Mouse (Mus musculus) gastrocnemius, adult 18-20 months (tissue): ENCODE results near the gene Numa1. TPM values are rescaled to one million over a fixed set of nuclear protein-coding genes. Genes with fewer than 3 reads are reported as not detected.
"Not testable (repeated sequence)": the region's sequence is repeated elsewhere in the genome, so short reads cannot be mapped to it uniquely, and the experiment has no call there.

Experiments
- DNase-seq: peaks from one replicate; pipeline ENCODE4 v3.0.0; 2021; ENCODE audit warnings: low spot score
- long read RNA-seq, 2 experiments: library from polyadenylated mRNA; stranded (forward); transcript quantifications; one replicate each; pipeline ENCODE4 v2.0.0; 2021
- total RNA-seq, 2 experiments: library from RNA; stranded (reverse); gene quantifications; 2 replicates each; pipeline ENCODE4 v1.2.3; 2021

The Numa1 gene
- 10 to 100 TPM; 53.5 to 57.4 TPM for total RNA-seq
- long read RNA-seq, experiment 1, transcript Numa1-202 (13 exons, 2,934 nt): major isoform, 8 of 30 reads
- long read RNA-seq, experiment 1, partial matches to known transcripts: 6 of 30 reads
- long read RNA-seq, experiment 1, other reads (novel, unspliced or antisense): 16 of 30 reads
- long read RNA-seq, experiment 2, transcript Numa1-202 (13 exons, 2,934 nt): major isoform, 12 of 26 reads
- long read RNA-seq, experiment 2, partial matches to known transcripts: 4 of 26 reads
- long read RNA-seq, experiment 2, other reads (novel, unspliced or antisense): 10 of 26 reads

DNA sequence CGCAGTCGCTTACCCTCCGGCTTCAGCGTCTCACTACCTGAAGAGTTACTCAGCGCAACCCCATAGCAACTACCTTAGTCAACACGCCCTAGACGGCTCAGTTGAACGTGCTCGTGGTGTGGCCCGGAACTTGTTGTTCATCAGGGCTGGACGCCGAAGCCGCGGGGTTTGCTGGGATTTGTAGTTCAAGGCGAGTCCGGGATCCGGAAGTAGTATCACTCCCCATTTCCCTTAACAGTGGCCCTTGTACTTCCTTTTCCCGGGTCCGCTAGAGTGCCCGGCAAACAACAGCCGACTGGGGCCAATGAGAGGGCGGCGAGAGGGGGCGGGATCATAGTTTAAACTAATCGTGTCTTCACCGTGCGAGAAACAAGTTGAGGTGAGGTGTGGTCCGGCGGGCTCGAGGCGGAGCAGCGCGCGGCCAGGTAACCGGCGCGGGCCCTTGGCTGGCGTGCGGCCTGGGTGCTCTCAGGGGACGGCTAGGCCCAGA, at the start of gene Numa1, which contains the start of gene Lrrc51:
Numa1 (plus strand) TSS at position 361 of the 490 bp plus-strand sequence.
Lrrc51 (minus strand) TSS at position 145 of the 490 bp plus-strand sequence.
- DNase-seq: peak; percentile 98

DNA sequence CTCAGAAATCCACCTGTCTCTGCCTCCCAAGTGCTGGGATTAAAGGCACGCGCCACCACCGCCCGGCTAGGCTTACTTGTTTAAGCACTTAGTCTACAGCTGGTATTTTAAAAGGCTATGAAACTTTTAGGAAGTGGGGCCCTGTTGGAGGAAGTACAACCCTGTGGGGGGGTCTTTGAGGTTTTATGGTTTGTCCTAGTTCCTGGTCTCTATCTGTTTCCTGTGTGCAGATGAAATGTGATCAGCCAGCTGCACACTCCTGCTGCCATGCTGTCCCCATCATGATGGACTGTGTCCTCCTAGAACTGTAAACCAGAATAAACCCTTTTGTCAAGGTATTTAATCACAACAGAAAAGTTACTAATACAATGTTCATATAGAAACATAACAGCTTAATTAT, 49.8 kb upstream of the Numa1 start:
- DNase-seq: no peak

GRCm38 (mm10) chr7:101886274-101886673, 47.6 kb upstream of the Numa1 start:
- DNase-seq: no peak

- no peak for DNase-seq
Measured at GRCm38 (mm10) chr7:101888460-101888859, 45.5 kb upstream of the Numa1 start.

GRCm38 (mm10) chr7:101895695-101896094, 38.2 kb upstream of the Numa1 start:
- DNase-seq: no peak

DNA sequence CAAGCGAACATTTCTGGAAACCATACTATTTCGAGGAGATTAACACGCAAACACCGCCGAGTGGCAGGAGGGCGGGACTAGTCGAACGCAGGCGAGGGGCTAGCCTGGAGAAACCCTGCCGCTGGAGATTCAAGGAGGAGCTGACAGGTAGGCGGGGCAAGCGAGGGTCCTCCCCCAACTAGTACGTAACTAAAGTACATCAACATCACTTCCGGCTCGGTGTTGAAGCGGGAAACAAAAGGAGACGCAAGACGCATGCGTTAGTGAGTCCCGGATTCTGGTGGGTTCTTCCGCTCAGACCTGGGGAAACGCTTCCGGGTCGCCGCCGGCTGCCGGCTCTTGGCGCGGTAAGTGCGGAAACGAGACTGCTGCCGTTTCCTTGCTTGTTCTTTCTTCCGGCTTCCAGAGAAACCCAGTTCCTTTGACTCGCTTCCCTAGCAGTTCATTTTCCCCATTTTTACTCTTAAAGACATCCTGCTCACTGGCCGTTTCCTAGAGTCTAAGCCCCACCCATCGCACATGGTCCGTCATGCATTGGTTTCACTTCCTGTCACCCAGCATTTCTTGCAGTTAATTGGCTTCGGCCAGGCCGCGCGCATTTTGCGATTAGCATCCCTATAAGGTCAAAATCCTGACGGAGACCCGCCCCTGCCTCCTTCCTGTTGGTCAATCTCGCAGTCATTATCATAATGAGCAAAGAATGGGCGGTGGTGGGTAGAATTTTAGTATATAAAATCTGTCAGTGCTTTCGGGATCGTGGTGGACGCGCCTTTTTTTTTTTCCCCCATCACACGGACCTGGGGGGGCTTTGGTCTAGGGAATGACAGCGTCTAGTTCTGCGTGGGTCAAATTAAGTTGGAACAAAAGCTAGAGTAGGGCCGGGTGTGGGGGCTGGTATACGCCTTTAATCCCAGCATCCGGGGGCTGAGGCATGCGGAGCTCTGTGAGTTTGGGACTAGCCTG, 37.5 kb upstream of the Numa1 start:
- DNase-seq: peak; percentile 98

GRCm38 (mm10) chr7:101900331-101901097, 33.4 kb upstream of the Numa1 start:
- DNase-seq: no peak

DNA sequence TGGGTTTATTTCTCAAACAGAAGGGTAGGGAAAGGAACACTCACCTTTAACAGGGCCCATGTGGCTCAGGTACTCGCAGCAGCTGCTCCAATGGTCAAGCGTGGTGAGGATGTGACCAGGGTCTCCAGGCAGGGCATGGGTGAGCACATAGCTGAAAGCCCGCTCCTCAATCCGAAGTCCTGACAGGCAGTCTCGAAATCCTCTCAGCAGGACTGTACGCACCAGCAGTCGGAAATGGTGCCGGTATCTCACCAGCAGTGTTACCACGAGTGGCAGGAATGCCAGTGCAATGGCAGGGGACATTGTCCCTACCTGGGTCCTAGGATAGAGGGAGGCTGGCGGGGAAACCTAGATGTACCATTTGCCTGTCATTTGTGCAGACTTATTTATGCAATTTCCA, 31.9 kb upstream of the Numa1 start:
- DNase-seq: no peak

DNA sequence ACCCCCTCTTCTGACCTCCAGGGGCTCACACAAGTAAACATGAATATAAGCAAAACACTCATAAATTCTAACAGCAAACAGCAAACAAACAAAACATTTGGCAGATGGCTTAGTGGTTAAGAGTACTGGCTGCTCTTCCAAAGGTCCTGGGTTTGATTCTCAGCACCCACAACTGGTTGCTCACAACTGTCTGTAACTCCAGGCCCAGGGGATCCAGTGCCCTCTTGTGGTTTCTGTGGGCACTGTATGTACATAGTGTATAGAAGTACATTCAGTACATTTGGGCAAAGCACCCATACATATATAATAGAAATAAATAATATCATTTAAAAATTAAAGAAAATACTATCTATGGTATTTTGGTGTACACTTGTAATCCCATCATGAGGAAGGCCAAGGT, 31.1 kb upstream of the Numa1 start:
- DNase-seq: no peak

DNA sequence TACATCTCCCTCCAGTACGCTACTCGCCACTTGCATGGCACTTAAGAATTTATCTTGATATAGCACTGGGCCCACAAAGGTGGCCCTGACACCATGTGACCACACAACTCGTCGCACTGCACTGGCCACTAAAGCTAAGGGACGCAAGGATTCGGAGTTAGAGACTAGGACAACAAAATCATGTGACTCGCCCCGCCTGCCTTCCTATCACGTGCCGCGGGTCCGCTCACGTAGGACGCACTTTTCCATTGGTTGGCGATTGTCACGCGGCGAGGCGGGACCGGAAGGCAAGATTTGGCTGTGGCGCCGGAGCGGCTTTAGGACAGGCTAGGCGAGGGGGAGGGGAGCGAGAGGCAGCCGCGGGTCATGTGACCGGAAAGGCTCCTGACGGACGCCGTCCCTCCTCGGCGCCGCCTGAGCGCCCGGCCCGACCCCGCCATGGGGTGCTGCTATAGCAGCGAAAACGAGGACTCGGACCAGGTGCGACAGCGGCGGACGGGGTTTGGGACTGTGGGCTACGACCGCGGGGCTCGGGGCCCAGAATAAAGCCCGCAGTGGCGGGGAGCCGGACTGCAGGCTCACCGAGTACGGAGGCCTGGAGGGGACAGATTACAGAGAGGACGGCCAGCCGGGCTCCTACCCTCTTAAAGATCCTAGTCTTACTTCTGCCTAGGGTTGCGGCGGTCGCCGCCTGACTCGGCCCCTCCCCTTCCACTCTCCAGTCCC, 28.2 kb upstream of the Numa1 start, which contains the start of gene Lamtor1:
Lamtor1 (plus strand) TSS at position 344 of the 726 bp plus-strand sequence.
- peak; percentile 100 for DNase-seq

DNA sequence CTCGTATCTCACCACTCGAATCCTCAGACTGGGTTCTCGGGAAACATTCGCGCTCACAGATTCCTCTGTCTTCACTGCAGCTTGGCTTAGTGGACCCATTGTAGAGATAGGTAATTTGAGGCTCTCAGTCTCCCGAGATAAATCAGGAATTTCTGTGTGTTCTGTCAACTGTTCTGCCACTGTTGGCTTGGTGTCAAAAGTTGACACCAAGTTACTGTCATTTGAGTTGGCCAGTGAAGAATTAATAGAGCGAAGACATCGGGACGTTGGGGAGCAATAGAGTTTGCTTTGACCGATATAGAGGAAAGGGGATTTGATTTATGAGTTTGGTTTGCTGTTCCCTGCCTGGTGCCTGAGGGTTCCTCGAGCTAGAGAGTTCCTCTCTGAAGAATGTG, 27.6 kb upstream of the Numa1 start, which contains the start of gene Tomt:
Tomt (minus strand) TSS at position 73 of the 395 bp plus-strand sequence.
- DNase-seq: no peak

- DNase-seq: no peak
Measured at GRCm38 (mm10) chr7:101906696-101907095, 27.2 kb upstream of the Numa1 start.

DNA sequence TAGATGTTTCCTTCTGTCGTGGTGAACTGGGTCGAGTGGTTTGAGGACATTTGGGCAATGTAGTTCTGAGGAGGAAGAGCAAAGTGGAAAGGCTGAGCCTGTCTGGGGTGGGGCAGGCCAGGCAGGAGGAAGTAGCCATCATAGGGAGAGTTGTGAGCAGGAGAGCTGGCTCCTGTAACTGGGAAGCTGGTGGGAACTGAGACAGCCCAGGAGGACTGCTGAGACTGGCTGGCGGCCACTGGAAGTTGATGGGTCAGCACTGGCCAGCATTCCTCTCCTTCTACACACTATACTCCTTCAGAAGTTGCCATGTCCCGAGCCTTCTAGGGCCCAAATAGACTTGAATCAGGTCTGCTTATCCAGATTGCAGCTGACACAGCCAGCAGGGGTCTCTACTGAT, 25.5 kb upstream of the Numa1 start:
- DNase-seq: peak; percentile 64

DNA sequence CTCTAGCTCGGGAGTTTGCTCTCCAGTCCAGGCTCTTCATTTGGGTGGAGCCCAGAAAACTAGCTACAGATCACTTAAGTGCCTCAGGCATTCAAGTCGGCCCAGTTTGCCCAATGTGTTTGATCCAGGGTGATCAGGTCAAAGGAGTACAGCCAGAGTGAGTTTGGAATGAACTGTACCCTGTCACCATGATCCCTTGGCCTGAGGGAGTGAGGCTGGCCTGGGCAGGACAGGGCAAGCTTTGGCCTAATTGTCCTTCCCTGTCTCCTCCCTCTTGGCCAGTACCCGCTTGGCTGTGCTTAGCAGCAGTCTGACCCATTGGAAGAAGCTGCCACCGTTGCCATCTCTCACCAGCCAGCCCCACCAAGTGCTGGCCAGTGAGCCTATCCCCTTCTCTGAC, 23.8 kb upstream of the Numa1 start:
- peak; percentile 72 for DNase-seq

DNA sequence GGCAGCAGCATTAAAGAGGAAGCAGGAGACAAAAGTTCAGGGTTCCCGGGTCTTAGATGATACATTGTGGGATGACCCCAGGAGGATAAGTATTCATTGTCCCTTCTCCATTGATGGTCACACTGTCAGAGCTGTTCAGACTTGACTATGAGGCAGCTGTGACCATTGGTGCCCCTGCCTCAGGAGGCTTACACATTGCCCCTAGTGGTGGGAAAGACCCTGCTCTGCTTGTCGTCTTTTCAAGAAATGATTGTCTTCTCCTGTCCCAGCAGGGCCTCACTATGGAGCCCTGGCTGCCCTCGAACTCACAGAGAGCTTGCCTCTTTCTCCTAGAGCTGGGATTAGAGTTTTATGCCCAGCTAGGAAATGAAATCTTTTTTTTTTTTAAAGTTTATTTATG, 21.9 kb upstream of the Numa1 start:
- DNase-seq: no peak

- peak; percentile 53 for DNase-seq
Measured at GRCm38 (mm10) chr7:101918071-101918470, 15.8 kb upstream of the Numa1 start.

DNA sequence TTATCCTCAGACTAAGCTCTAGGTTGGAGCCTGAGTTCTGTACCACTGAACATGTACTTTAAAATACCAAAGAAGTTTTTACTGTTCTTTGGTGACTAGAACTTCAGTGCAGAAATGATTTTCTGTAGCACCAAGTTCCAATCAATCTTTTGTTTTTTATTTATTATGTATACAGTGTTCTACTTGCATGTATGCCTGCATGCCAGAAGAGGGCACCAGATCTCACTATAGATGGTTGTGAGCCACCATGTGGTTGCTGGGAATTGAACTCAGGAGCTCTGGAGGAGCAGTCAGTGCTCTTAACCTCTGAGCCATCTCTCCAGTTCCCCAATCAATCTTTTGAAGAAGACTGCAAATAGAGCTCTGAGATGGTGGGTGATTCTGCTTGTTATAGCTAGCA, 8.0 kb upstream of the Numa1 start:
- DNase-seq: not testable (repeated sequence)

GRCm38 (mm10) chr7:101928093-101928492, 5.8 kb upstream of the Numa1 start:
- peak; percentile 30 for DNase-seq

DNA sequence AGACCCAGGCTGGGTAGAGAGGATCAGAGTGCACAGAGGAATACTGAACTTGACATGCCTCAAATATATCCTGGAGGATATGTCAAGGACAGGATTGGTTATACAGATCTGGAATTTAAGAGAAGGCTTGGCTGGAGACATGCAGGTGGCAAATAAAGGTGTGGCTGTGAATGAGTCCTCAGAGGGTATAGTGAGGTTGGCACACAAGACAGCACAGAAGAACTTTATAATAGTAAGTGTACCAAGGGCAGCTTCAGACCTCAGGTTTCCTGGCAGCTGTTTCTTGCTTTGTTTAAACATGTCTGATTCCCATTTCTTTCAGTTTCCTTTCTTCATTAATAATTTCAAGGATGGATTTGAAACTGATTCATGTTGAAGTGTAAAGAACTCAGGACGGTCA, 1.4 kb upstream of the Numa1 start:
- no peak for DNase-seq

GRCm38 (mm10) chr7:101933300-101933699, 611 bp upstream of the Numa1 start:
- DNase-seq: no peak

- DNase-seq: no peak
Measured at GRCm38 (mm10) chr7:101935957-101936356, 2.0 kb downstream of the Numa1 start.
